Comparison of ENCODE assay signal across 21 mouse cellular contexts in genomic region chr9:91958421-91958820, GRCm38 (mm10).
A peak's percentile ranks its signal among the peaks of the same experiment; 100 is the strongest.
DNase-seq lines count a peak whose midpoint lies in the region; ATAC-seq and TF ChIP-seq lines count a peak whose summit lies in the region.
"Had no signal": no experiment of that assay in that cellular context is flagged by ENCODE, and none has a peak within 500 bp of the region (broad histone marks: within the 10 kb centered on the region; RNA-seq: fewer than 3 reads in every experiment).

No protein-coding gene starts in this region.

- peak; percentile 57 for ATAC-seq in G1E (ENCODE audit: extremely low read depth, insufficient number of reproducible peaks, low FRiP score, poor library complexity, severe bottlenecking)
- peak; percentile 89 for ATAC-seq in granulocyte monocyte progenitor cell, adult 5-6 weeks (replicated peaks; ENCODE audit: poor library complexity, severe bottlenecking)
- ATAC-seq: CD4-positive, CD25-positive, alpha-beta regulatory T cell, adult 4 months; forebrain, embryonic 15.5 days; intestine, embryonic 15.5 days had no signal

- no peak for TF ChIP-seq CTCF in G1E (IDR thresholded peaks at IDR 0.05; ENCODE audit: low read depth, low read length)

- no peak overlapping the region for H3K4me3 ChIP-seq in G1E (ENCODE audit: low read depth, low read length)
- H3K4me3 ChIP-seq: embryonic facial prominence, embryonic 12.5 days; forebrain, embryonic 15.5 days; heart, embryonic 10.5 days; hindbrain, embryonic 13.5 days; intestine, embryonic 15.5 days had no signal

- peak; percentile 46 to 54 for DNase-seq in cerebellum, postnatal 14 days
- DNase-seq in cerebellum, adult 11-12 months, result no peak
- DNase-seq in 416B (ENCODE audit: low read depth) (peak; percentile 69), G1E (ENCODE audit: low spot score) (no peak)
- DNase-seq in adrenal gland, postnatal 25 days, result no peak
- DNase-seq in kidney, postnatal 25 days, result no peak
- DNase-seq: adrenal gland, adult 2 months; adrenal gland, postnatal 36 days; B cell, adult 2 months; gastrocnemius, postnatal 36 days; heart, adult 18-20 months; heart, postnatal 10 days; heart, postnatal 4 days; kidney, adult 18-20 months had no signal

- H3K9me3 ChIP-seq in G1E (replicated peaks), result no peaks in the 10 kb centered on the region
- H3K9me3 ChIP-seq: embryonic facial prominence, embryonic 12.5 days; forebrain, embryonic 15.5 days; heart, embryonic 10.5 days; hindbrain, embryonic 13.5 days; intestine, embryonic 15.5 days had no signal

- no peaks in the 10 kb centered on the region for H3K36me3 ChIP-seq in G1E (replicated peaks)
- H3K36me3 ChIP-seq: embryonic facial prominence, embryonic 12.5 days; forebrain, embryonic 15.5 days; heart, embryonic 10.5 days; hindbrain, embryonic 13.5 days; intestine, embryonic 15.5 days had no signal

- H3K4me1 ChIP-seq in G1E (ENCODE audit: insufficient read depth, low read depth, low read length), result no peaks in the 10 kb centered on the region
- H3K4me1 ChIP-seq: embryonic facial prominence, embryonic 12.5 days; forebrain, embryonic 15.5 days; heart, embryonic 10.5 days; hindbrain, embryonic 13.5 days; intestine, embryonic 15.5 days had no signal

- H3K27me3 ChIP-seq in G1E (ENCODE audit: insufficient read depth, low read length), result no peaks in the 10 kb centered on the region
- H3K27me3 ChIP-seq: embryonic facial prominence, embryonic 12.5 days; forebrain, embryonic 15.5 days; hindbrain, embryonic 13.5 days; intestine, embryonic 15.5 days had no signal

Comparison
In these comparisons a context has a peak if more than half of its experiments do, and no peak if none do; other contexts are left out.
1. DNase-seq: peak in cerebellum, postnatal 14 days (2 of 2) and 416B (single experiment); none in cerebellum, adult 11-12 months (single experiment), G1E (single experiment), adrenal gland, postnatal 25 days (single experiment) and kidney, postnatal 25 days (0 of 2).